Mouse (Mus musculus) intestine, embryonic 14.5 days (tissue): ENCODE data around the gene Ldlrad1. TPM values are rescaled to one million over a fixed set of nuclear protein-coding genes. Genes with fewer than 3 reads are reported as not detected.
A peak's percentile ranks its signal among the peaks of the same experiment; 100 is the strongest.

ENCODE experiments used
- ATAC-seq: fragments of 200-750 bp; cut with Nextera tagmentation; replicated peaks from 2 replicates; pipeline ENCODE4 v1.8.0; 2017; ENCODE audit warnings: low read depth, moderate number of reproducible peaks, moderate TSS enrichment, moderate library complexity; ENCODE audit not compliant: low FRiP score, low TSS enrichment
- DNase-seq: peaks from one replicate; pipeline ENCODE4 v3.0.0-alpha.2; 2018; ENCODE audit warnings: low spot score
- H3K27ac ChIP-seq: fragments of 300-500 bp; sonication (generic); 2 replicates; pipeline ENCODE4 v1.5.1; 2014; ENCODE audit warnings: low read depth, mild to moderate bottlenecking, control low read depth
- H3K27me3 ChIP-seq: fragments of 300-500 bp; sonication (generic); replicated peaks from 2 replicates; pipeline ENCODE4 v1.6.1; 2014; ENCODE audit warnings: low read length, control low read depth; ENCODE audit not compliant: control insufficient read depth, insufficient read depth
- H3K36me3 ChIP-seq: fragments of 300-500 bp; sonication (generic); 2 replicates; pipeline ENCODE4 v1.6.1; 2014; ENCODE audit warnings: low read length, control low read depth; ENCODE audit not compliant: control insufficient read depth, insufficient read depth
- H3K4me1 ChIP-seq: fragments of 300-500 bp; sonication (generic); replicated peaks from 2 replicates; pipeline ENCODE4 v1.6.1; 2014; ENCODE audit warnings: low read length, control low read depth, mixed read lengths; ENCODE audit not compliant: control insufficient read depth, insufficient read depth
- H3K4me2 ChIP-seq: fragments of 300-500 bp; sonication (generic); 2 replicates; pipeline ENCODE4 v1.6.1; 2014; ENCODE audit warnings: low read length
- H3K4me3 ChIP-seq: fragments of 300-500 bp; sonication (generic); 2 replicates; pipeline ENCODE4 v1.5.1; 2014; ENCODE audit warnings: low read depth, low read length, control low read depth, mixed read lengths
- H3K9ac ChIP-seq: fragments of 300-500 bp; sonication (generic); 2 replicates; pipeline ENCODE4 v1.6.1; 2014; ENCODE audit warnings: mild to moderate bottlenecking, low read length
- H3K9me3 ChIP-seq: fragments of 300-500 bp; sonication (generic); 2 replicates; pipeline ENCODE4 v1.6.1; 2016; ENCODE audit warnings: low read length, control low read depth; ENCODE audit not compliant: control insufficient read depth
- WGBS: fragments of 180-500 bp; shearing (Covaris S2); extraction: QIAGEN DNeasy Blood & Tissue Kit; methylation state at CpG from one replicate; pipeline ENCODE4 v1.1.7; 2014; 5-methylcytosine and 5-hydroxymethylcytosine counted together
- polyA plus RNA-seq: library from polyadenylated mRNA; unstranded; fragments of >200 nt; fragmentation: Nextera tagmentation; extraction: Ambion mirVana; gene quantifications from 2 replicates; pipeline ENCODE4 v1.2.1, GENCODE M21; 2014

Ldlrad1 gene
- polyA plus RNA-seq, 1 experiment from 2014 or later: not detected

GRCm38 (mm10) chr4:107178830-107179490 is 30.0 kb upstream of the Ldlrad1 start, which contains the start of gene Tceanc2:
TSS of gene Tceanc2 (minus strand) at chr4:107179116.
- peak within 1 kb of the TSS; percentile 85 for H3K9ac ChIP-seq
- H3K27me3 ChIP-seq: no peaks in the 10 kb centered on the region
- no peaks in the 10 kb centered on the region for H3K9me3 ChIP-seq
- peak; percentile 28 for ATAC-seq
- DNase-seq: peak; percentile 80
- H3K36me3 ChIP-seq: peaks cover 13% of the 10 kb centered on the region
- under 1% methylated on average over 47 of the region's 47 CpGs for WGBS
- peak within 1 kb of the TSS; percentile 97 for H3K27ac ChIP-seq
- H3K4me2 ChIP-seq: peak within 1 kb of the TSS; percentile 75
- H3K4me3 ChIP-seq: peak within 1 kb of the TSS; percentile 97
- peaks cover 22% of the 10 kb centered on the region for H3K4me1 ChIP-seq

- Histone ChIP-seq H3K9ac (peak overlapping the region; percentile 85), H3K9me3 (no peaks in the 10 kb centered on the region), H3K36me3 (peaks cover 7% of the 10 kb centered on the region; the same call in 1 of the 2 replicates), H3K4me3 (peak overlapping the region; percentile 97), H3K27ac (peak overlapping the region; percentile 97), H3K27me3 (no peaks in the 10 kb centered on the region), H3K4me1 (peaks cover 22% of the 10 kb centered on the region), H3K4me2 (peak overlapping the region; percentile 72)
- ATAC-seq (no peak), DNase-seq (peak; percentile 56)
- 2% methylated on average over 8 of the region's 8 CpGs for WGBS
These were observed 29.4 kb upstream of the Ldlrad1 start for GRCm38 (mm10) chr4:107179561-107179960.

- Histone ChIP-seq H3K4me3 (no peak overlapping the region), H3K4me2 (no peak overlapping the region), H3K4me1 (peaks cover 22% of the 10 kb centered on the region), H3K36me3 (no peaks in the 10 kb centered on the region), H3K9me3 (no peaks in the 10 kb centered on the region), H3K9ac (no peak overlapping the region), H3K27ac (no peak overlapping the region), H3K27me3 (no peaks in the 10 kb centered on the region)
- ATAC-seq (no peak), DNase-seq (no peak)
These were observed 28.2 kb upstream of the Ldlrad1 start for GRCm38 (mm10) chr4:107180746-107181145.

GRCm38 (mm10) chr4:107181866-107182265 is 27.1 kb upstream of the Ldlrad1 start:
- H3K9ac ChIP-seq: no peak overlapping the region
- H3K36me3 ChIP-seq: peaks cover 8% of the 10 kb centered on the region
- H3K4me3 ChIP-seq: no peak overlapping the region
- H3K27ac ChIP-seq: no peak overlapping the region
- H3K27me3 ChIP-seq: no peaks in the 10 kb centered on the region
- H3K4me1 ChIP-seq: peaks cover 21% of the 10 kb centered on the region
- ATAC-seq (no peak), DNase-seq (no peak)
- no peak overlapping the region for H3K4me2 ChIP-seq
- H3K9me3 ChIP-seq: no peaks in the 10 kb centered on the region
- 80% methylated on average over 6 of the region's 6 CpGs for WGBS

GRCm38 (mm10) chr4:107182796-107183195 is 26.2 kb upstream of the Ldlrad1 start:
- ATAC-seq (no peak), DNase-seq (no peak)
- no peaks in the 10 kb centered on the region for H3K9me3 ChIP-seq
- H3K27ac ChIP-seq: no peak overlapping the region
- H3K4me1 ChIP-seq: peaks cover 14% of the 10 kb centered on the region; the same call in 1 of the 2 replicates
- no peak overlapping the region for H3K4me3 ChIP-seq
- 72% methylated on average over 2 of the region's 2 CpGs for WGBS
- H3K36me3 ChIP-seq: peaks cover 17% of the 10 kb centered on the region
- no peak overlapping the region for H3K4me2 ChIP-seq
- no peak overlapping the region for H3K9ac ChIP-seq
- no peaks in the 10 kb centered on the region for H3K27me3 ChIP-seq

GRCm38 (mm10) chr4:107183203-107183602 is 25.8 kb upstream of the Ldlrad1 start:
- DNase-seq (no peak), ATAC-seq (no peak)
- H3K4me1 ChIP-seq: peaks cover 14% of the 10 kb centered on the region; the same call in 1 of the 2 replicates
- no peak overlapping the region for H3K4me2 ChIP-seq
- H3K27ac ChIP-seq: no peak overlapping the region
- 80% methylated on average over 4 of the region's 4 CpGs for WGBS
- H3K4me3 ChIP-seq: no peak overlapping the region
- H3K36me3 ChIP-seq: peaks cover 21% of the 10 kb centered on the region
- H3K9ac ChIP-seq: no peak overlapping the region
- H3K9me3 ChIP-seq: no peaks in the 10 kb centered on the region
- H3K27me3 ChIP-seq: no peaks in the 10 kb centered on the region

- ATAC-seq (no peak), DNase-seq (no peak)
- peaks cover 4% of the 10 kb centered on the region; the same call in 1 of the 2 replicates for H3K4me1 ChIP-seq
- H3K9ac ChIP-seq: no peak overlapping the region
- no peaks in the 10 kb centered on the region for H3K27me3 ChIP-seq
- no peak overlapping the region for H3K4me3 ChIP-seq
- no peak overlapping the region for H3K27ac ChIP-seq
- H3K4me2 ChIP-seq: no peak overlapping the region
- H3K9me3 ChIP-seq: no peaks in the 10 kb centered on the region
- H3K36me3 ChIP-seq: peaks cover 44% of the 10 kb centered on the region
- WGBS: 70% methylated on average over 3 of the region's 3 CpGs
These were observed 23.3 kb upstream of the Ldlrad1 start for GRCm38 (mm10) chr4:107185703-107186102.

GRCm38 (mm10) chr4:107193841-107194240 is 15.1 kb upstream of the Ldlrad1 start:
- 92% methylated on average over 3 of the region's 3 CpGs for WGBS
- H3K27me3 ChIP-seq: no peaks in the 10 kb centered on the region

GRCm38 (mm10) chr4:107196454-107196853 is 12.5 kb upstream of the Ldlrad1 start:
- ATAC-seq: no peak
- Histone ChIP-seq H3K4me3 (no peak overlapping the region), H3K4me1 (no peaks in the 10 kb centered on the region), H3K9ac (no peak overlapping the region), H3K27me3 (no peaks in the 10 kb centered on the region), H3K36me3 (peaks cover 94% of the 10 kb centered on the region), H3K4me2 (no peak overlapping the region), H3K27ac (no peak overlapping the region), H3K9me3 (no peaks in the 10 kb centered on the region)
- 95% methylated on average over 2 of the region's 2 CpGs for WGBS
- DNase-seq: no peak

More at GRCm38 (mm10) chr4:107193841-107194240, 15.1 kb upstream of the Ldlrad1 start:
- Histone ChIP-seq H3K9me3 (no peaks in the 10 kb centered on the region), H3K4me3 (no peak overlapping the region), H3K9ac (no peak overlapping the region), H3K4me2 (no peak overlapping the region), H3K27ac (no peak overlapping the region), H3K36me3 (peaks cover 93% of the 10 kb centered on the region), H3K4me1 (no peaks in the 10 kb centered on the region)
- ATAC-seq (no peak), DNase-seq (no peak)
